Mouse (Mus musculus) lung, embryonic 14.5 days (tissue): ENCODE measurements around the gene Iqcb1. TPM values are rescaled to one million over a fixed set of nuclear protein-coding genes. Genes with fewer than 3 reads are reported as not detected.

Experiments
- ATAC-seq: fragments of 200-750 bp; cut with Nextera tagmentation; 2 replicates; pipeline ENCODE4 v1.8.0; 2017; ENCODE audit warnings: mild to moderate bottlenecking, moderate TSS enrichment, moderate library complexity; ENCODE audit not compliant: insufficient read depth
- DNase-seq: peaks from one replicate; pipeline ENCODE4 v3.0.0-alpha.2; 2015
- H3K27ac ChIP-seq: fragments of 300-500 bp; sonication (generic); 2 replicates; pipeline ENCODE4 v1.5.1; 2014; ENCODE audit warnings: low read depth, mild to moderate bottlenecking, moderate library complexity
- H3K27me3 ChIP-seq: fragments of 300-500 bp; sonication (generic); 2 replicates; pipeline ENCODE4 v1.6.1; 2014; ENCODE audit warnings: low read length, control low read depth; ENCODE audit not compliant: insufficient read depth
- H3K36me3 ChIP-seq: fragments of 300-500 bp; sonication (generic); 2 replicates; pipeline ENCODE4 v1.6.1; 2014; ENCODE audit warnings: control low read depth; ENCODE audit not compliant: insufficient read depth
- H3K4me1 ChIP-seq: fragments of 300-500 bp; sonication (generic); 2 replicates; pipeline ENCODE4 v1.6.1; 2014; ENCODE audit warnings: antibody characterized with exemption, control low read depth; ENCODE audit not compliant: insufficient read depth
- H3K4me2 ChIP-seq: fragments of 300-500 bp; sonication (generic); 2 replicates; pipeline ENCODE4 v1.6.1; 2014; ENCODE audit warnings: mild to moderate bottlenecking
- H3K4me3 ChIP-seq: fragments of 300-500 bp; sonication (generic); 2 replicates; pipeline ENCODE4 v1.5.1; 2014; ENCODE audit warnings: low read depth, low read length
- H3K9ac ChIP-seq: fragments of 300-500 bp; sonication (generic); 2 replicates; pipeline ENCODE4 v1.6.1; 2014
- H3K9me3 ChIP-seq: fragments of 300-500 bp; sonication (generic); 2 replicates; pipeline ENCODE4 v1.6.1; 2016; ENCODE audit warnings: low read depth, low read length, control low read depth
- CTCF ChIP-seq: IDR thresholded peaks from 2 replicates; pipeline ENCODE4 v1.5.1; 2016; ENCODE audit warnings: antibody characterized with exemption, low read depth
- WGBS: fragments of 180-500 bp; shearing (Covaris S2); extraction: QIAGEN DNeasy Blood & Tissue Kit; methylation state at CpG from one replicate; pipeline ENCODE4 v1.1.7; 2014; 5-methylcytosine and 5-hydroxymethylcytosine counted together
- microRNA-seq: library from miRNA; unstranded; fragments of <30 nt; microRNA quantifications from one replicate; pipeline ENCODE4, GENCODE M21; 2016; ENCODE audit warnings: borderline number of aligned reads
- polyA plus RNA-seq: library from polyadenylated mRNA; unstranded; fragments of >200 nt; fragmentation: Nextera tagmentation; extraction: Ambion mirVana; gene quantifications from 2 replicates; pipeline ENCODE4 v1.2.1, GENCODE M21; 2014

The Iqcb1 gene
- polyA plus RNA-seq, 1 experiment from 2014 or later, result 34.4 TPM

DNA sequence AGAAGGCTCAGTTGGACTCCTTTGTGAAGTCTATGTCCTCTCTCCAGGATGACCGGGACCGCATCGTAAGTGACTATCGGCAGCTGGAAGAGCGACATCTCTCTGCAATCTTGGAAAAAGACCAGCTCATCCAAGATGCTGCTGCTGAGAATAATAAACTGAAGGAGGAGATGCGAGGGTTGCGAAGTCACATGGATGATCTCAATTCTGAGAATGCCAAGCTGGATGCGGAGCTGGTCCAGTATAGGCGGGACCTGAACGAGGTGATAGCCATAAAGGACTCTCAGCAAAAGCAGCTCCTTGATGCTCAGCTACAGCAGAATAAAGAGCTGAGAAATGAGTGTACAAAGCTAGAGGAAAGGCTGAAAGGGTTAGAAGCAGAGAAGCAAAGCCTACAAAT lies 90.3 kb downstream of the Iqcb1 start:
- Histone ChIP-seq H3K4me1 (no peaks in the 10 kb centered on the region), H3K9ac (no peak overlapping the region), H3K4me2 (no peak overlapping the region), H3K27me3 (no peaks in the 10 kb centered on the region), H3K36me3 (peaks cover 75% of the 10 kb centered on the region), H3K4me3 (no peak overlapping the region), H3K9me3 (no peaks in the 10 kb centered on the region), H3K27ac (no peak overlapping the region)
- 93% methylated on average over 10 of the region's 10 CpGs for WGBS
- DNase-seq, result no peak
- TF ChIP-seq CTCF, result no peak
- ATAC-seq, result no peak

DNA sequence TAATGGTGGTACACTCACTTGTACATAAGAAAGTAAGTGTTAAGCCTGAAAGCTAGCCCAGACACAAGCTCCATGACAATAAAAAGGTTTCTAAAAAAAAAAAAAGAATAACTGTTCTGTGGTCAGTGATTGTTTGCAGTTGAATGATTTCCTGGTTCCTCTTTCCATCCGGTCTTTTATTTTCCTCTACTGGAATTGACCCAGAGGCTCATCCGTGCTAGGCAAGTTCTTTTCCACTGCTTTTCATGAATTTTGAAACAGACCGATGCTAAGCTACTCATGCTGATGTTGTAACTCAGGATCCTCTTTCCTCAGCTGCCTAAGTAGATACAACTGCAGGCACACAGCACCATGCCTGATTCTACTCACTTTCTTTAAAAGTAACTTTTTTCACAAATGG lies 92.2 kb downstream of the Iqcb1 start:
- Histone ChIP-seq H3K36me3 (peaks cover 68% of the 10 kb centered on the region), H3K27ac (no peak overlapping the region), H3K4me1 (no peaks in the 10 kb centered on the region), H3K27me3 (no peaks in the 10 kb centered on the region), H3K9me3 (no peaks in the 10 kb centered on the region), H3K4me3 (no peak overlapping the region), H3K4me2 (no peak overlapping the region), H3K9ac (no peak overlapping the region)
- ATAC-seq (no peak), DNase-seq (no peak)
- 86% methylated on average over 3 of the region's 3 CpGs for WGBS
- TF ChIP-seq CTCF, result no peak

DNA sequence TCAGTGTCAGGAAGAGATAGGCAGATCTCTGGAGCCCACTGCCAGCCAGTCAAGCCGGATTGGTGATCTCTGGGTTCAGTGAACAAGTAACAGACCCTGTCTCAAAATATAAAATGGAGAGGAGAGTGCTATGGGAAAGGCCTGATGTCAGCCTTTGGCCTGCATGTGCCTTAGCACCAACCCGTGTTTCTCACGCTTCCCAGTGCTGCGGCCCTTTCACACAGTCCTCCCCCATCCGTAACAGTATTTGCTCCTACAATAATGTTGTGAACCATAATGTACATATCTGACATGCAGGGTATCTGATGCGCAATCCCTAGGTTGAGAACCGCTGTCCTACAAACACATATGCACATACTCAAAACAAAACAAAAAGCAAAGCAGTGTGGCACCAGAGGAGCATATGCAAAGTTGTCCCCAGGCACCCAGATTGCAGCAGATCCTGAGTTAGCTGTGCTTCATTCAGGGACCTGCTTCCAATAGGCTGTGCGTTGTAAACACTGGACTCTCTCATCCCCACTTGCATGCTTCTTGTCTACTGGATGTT lies 93.0 kb downstream of the Iqcb1 start:
- Histone ChIP-seq H3K9me3 (no peaks in the 10 kb centered on the region), H3K4me1 (no peaks in the 10 kb centered on the region), H3K4me2 (no peak overlapping the region), H3K9ac (no peak overlapping the region), H3K4me3 (no peak overlapping the region), H3K36me3 (peaks cover 68% of the 10 kb centered on the region), H3K27ac (no peak overlapping the region), H3K27me3 (no peaks in the 10 kb centered on the region)
- 94% methylated on average over 8 of the region's 8 CpGs for WGBS
- TF ChIP-seq CTCF, result no peak
- no peak for DNase-seq
- no peak for ATAC-seq

DNA sequence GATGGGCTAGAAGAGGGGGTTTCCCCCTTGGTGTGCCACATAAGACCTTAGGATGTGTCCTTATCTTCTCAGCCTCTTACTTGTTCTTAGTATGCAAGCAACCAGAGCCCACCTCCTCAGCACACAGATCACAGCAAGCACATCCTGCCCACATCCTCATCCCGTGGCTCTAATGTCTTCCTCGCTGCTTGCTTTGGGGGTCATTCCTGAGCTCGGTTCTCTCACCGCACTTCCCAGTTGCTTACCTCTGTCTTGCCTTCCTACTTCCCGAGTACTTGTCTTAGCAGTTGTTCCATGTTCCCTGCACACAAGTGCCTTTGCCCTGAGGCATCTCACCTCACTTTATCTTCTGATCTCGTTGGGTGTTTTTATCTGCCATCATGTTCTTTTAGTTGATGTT lies 93.8 kb downstream of the Iqcb1 start:
- Histone ChIP-seq H3K9me3 (no peaks in the 10 kb centered on the region), H3K4me1 (no peaks in the 10 kb centered on the region), H3K36me3 (peaks cover 69% of the 10 kb centered on the region), H3K4me3 (no peak overlapping the region), H3K4me2 (no peak overlapping the region), H3K27me3 (no peaks in the 10 kb centered on the region), H3K9ac (no peak overlapping the region), H3K27ac (no peak overlapping the region)
- no peak for TF ChIP-seq CTCF
- 83% methylated on average over 6 of the region's 6 CpGs for WGBS
- DNase-seq, result no peak
- ATAC-seq, result no peak

Small RNAs within 50 kb of the gene (microRNA-seq; reads per million reads assigned to microRNA genes)
- not detected for gene Gm22617

Other genes starting within 250 kb of the Iqcb1 start
- 2.1 and 2.2 TPM in 2 replicates for gene Cd86, start 162.3 kb upstream of the Iqcb1 start, polyA plus RNA-seq
- gene Ildr1, start 134.4 kb upstream of the Iqcb1 start, polyA plus RNA-seq, result 4.3 and 4.6 TPM in 2 replicates
- 28.1 and 33.2 TPM in 2 replicates for gene Slc15a2, start 43.4 kb upstream of the Iqcb1 start, polyA plus RNA-seq
- 0.99 and 1.0 TPM in 2 replicates for gene Eaf2, start 46.6 kb downstream of the Iqcb1 start, polyA plus RNA-seq
- gene Golgb1, start 46.8 kb downstream of the Iqcb1 start, polyA plus RNA-seq, result 89.9 and 96.8 TPM in 2 replicates
- gene Hcls1, start 106.6 kb downstream of the Iqcb1 start, polyA plus RNA-seq, result 2.1 and 2.2 TPM in 2 replicates
- 0.20 TPM in 1 of 2 replicates, not detected in the other for gene Fbxo40, start 162.1 kb downstream of the Iqcb1 start, polyA plus RNA-seq
- gene Polq, start 183.4 kb downstream of the Iqcb1 start, polyA plus RNA-seq, result 12.3 and 13.1 TPM in 2 replicates